Mouse (Mus musculus): ENCODE measurements around the gene Hoxa1.

The Hoxa1 gene

GRCm38 (mm10) chr6:52156551-52157200 is 1.4 kb downstream of the Hoxa1 start:
- DNase-seq: no peak

DNA sequence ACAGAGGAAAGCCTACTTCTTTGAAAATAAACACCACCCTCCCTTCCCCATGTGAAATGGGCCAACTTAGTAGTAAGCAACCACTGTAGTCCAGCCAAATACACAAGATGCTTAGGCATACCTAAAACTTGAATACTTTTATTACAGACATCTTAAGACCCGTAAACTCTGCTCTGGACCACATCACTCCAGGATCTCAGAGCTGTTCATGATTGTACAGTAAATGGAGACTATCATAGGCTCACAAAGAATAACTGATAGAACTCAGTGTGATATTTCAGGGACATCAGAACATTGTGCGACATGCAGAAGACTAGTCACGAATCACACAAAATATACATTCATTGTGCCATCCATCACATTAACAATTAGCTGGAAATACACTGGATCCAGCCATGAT is 2.6 kb downstream of the Hoxa1 start:
- DNase-seq: no peak

DNA sequence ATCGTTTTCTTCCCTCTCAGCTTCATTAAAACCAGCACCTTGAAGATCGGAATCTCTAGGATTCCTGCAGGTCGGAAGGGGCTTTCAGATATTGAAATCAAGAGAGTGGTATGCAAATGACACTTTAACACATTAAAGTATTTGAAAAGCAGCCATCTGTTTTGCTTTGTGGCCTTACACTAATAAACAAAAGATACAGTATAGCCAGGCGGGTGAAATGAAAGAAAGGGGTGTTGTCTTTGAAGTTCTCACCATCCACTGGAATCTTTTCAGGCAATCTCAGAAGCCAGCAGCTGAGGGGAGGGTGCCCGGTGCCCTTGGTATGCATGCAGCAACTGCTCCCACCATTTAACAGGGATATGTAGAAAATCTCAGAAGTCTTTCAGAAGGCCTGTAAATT is 4.1 kb downstream of the Hoxa1 start:
- DNase-seq: no peak

DNA sequence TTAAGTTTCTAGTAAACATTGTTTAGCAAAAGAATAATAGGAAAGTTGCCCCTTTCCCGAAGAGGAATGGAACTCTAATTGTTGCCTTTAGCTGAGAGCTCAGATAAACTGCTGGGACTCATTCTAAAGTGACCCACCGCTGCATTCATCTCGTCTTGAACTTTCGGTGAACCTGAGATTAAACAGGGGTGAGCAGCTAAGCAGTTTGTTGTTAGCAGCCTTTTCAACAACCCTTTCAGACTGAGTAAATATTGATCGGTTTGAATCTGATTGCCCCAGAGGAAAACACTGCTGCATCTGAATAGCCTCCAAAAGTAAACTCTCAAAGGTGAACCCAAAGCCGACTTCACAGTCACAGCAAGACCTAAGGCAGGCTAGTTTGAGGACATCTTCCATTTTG is 4.8 kb downstream of the Hoxa1 start:
- no peak for DNase-seq

- no peak for DNase-seq
These were observed 5.6 kb downstream of the Hoxa1 start for GRCm38 (mm10) chr6:52152226-52153193.

DNA sequence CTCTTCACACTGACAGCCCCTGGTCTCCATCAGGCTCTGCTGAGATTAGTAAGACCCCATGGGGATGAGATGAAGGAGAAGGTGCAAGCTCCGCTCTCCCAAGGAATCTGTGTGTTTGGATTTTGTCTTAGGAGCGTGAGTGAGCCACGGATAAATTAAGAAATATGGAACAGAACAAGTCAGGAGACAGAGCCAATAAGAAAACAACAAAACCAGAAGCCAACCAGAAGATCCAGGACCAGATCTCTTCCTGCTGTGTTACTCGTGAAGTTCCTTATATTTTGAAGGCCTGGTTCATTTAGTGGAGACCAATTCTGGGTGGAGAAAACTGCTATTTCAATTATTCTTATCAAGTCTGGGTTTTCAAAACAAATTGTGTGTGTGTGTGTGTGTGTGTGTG is 6.5 kb downstream of the Hoxa1 start:
- DNase-seq: no peak

GRCm38 (mm10) chr6:52150401-52150966 is 7.6 kb downstream of the Hoxa1 start:
- DNase-seq: no peak

- no peak for DNase-seq
These were observed 19.0 kb downstream of the Hoxa1 start for GRCm38 (mm10) chr6:52139115-52139514.

DNA sequence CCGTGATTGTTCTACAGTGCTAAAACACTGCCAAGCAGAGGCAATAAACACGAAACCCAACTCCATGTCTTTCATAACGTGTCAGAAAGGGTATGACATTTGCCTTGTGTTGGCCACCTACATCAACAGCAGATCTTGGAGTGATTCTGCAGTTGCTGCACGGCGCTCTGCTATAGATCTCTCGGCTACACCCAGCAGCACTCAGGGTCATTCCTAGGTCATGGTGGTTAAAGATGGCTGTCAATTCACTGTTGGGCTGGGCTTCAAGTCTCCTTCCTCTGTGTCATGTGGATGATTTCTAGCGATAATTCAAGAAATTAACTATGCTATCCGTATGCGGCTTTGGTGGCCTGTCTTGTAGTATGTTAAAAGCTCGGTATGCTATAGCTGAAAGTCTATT is 19.5 kb downstream of the Hoxa1 start:
- DNase-seq: no peak

GRCm38 (mm10) chr6:52137841-52138535 is 20.1 kb downstream of the Hoxa1 start:
- DNase-seq: no peak

- no peak for DNase-seq
These were observed 34.4 kb downstream of the Hoxa1 start for GRCm38 (mm10) chr6:52123673-52124072.

- DNase-seq: no peak
These were observed 36.9 kb downstream of the Hoxa1 start for GRCm38 (mm10) chr6:52121173-52121572.

DNA sequence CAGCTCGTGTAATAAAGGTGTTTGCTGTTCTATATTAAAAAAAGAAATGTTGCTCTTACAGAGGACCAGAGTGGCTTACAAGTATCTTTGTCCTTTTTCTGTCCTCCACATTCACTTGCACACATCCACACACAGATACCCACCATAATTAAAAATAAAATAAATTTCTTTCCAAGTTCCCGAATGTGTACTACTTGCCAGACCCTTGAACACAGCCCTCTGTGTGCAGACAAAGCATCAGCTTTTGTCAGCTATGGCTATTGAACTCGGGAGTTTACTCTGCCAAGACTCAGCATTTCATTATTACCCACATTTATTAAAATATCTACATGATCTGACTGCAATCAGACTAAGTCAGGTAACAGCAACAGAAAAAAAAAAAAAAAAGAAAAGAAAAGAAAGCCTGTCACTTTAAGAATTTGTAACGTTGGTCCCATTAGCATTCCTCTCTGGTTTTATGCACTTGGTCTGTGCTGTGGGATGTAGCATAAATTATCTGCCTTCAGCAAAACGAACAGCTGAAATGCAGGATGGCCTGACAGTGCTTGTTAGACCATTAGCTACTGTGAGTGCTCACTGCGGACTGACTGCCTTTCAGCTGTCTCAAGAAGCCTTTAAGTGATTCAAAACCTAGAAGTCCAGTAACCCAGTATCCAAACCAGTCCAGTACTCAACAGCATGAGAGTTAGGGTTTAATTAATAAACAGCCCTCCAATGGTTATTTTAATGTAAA is 39.0 kb downstream of the Hoxa1 start:
- DNase-seq: no peak

GRCm38 (mm10) chr6:52115899-52116298 is 42.2 kb downstream of the Hoxa1 start:
- DNase-seq: peak; percentile 40

GRCm38 (mm10) chr6:52111846-52112245 is 46.3 kb downstream of the Hoxa1 start:
- no peak for DNase-seq

DNA sequence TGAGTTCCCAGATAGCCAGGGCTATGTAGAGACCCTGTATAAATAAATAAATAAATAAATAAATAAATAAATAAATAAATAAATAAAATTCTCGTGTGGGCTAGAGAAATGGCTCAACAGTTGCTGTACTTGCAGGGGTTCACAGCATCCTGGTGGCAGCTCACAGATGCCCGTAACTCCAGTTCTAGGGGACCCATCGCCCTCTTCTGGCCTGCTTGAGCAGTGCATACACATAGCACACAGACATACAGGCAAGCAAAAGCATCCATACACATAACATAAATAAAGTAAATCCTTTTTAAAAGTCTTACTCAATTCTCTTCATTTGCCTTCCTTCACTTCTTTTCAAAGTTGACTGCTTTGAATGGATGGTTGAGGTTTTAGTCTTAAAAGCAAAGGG is 50.7 kb downstream of the Hoxa1 start:
- DNase-seq: no peak

DNA sequence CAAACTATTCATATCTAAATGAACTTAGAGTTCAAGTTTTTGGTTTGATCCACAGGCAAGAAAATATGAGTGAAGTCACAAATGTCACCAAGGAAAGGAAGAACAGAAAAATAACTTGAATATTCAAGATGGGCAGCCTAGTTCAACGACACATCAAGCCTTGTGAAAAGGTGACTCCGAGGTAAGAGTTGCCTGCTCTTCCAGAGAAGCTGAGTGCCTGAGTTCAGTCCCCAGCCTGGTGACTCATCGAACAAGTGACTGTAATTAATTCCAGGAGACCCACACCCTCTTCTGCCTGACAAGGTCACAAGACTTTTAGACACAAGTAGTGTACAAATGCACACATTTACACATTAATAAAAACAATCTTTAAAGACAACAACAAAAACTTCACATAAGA is 51.4 kb downstream of the Hoxa1 start:
- DNase-seq: no peak

- no peak for DNase-seq
These were observed 51.9 kb downstream of the Hoxa1 start for GRCm38 (mm10) chr6:52106178-52106577.

Measured in thymus, postnatal 25 days (tissue).